Mouse (Mus musculus): Measurements from ENCODE around the gene Bag3. TPM values are rescaled to one million over a fixed set of nuclear protein-coding genes. Genes with fewer than 3 reads are reported as not detected.

Gene Bag3
- total and polyA plus RNA-seq, 2 experiments from 2014 or later = 43.8 to 75.3 TPM

GRCm38 (mm10) chr7:128534984-128535491 lies 11.6 kb downstream of the Bag3 start:
- Histone ChIP-seq H3K27ac (ENCODE audit: low read depth) (peak overlapping the region; percentile 73), H3K4me3 (ENCODE audit: low read depth, low read length) (no peak overlapping the region), H3K4me2 (ENCODE audit: low read depth, low read length) (no peak overlapping the region), H3K4me1 (ENCODE audit: control insufficient read depth, insufficient read depth) (peaks cover 97% of the 10 kb centered on the region), H3K36me3 (replicated peaks; ENCODE audit: control insufficient read depth, insufficient read depth, low read length) (peaks cover 1% of the 10 kb centered on the region; the same call in 1 of the 2 replicates), H3K9ac (replicated peaks; ENCODE audit: low read depth, low read length) (no peak overlapping the region), H3K9me3 (replicated peaks; ENCODE audit: control insufficient read depth, low read length) (no peaks in the 10 kb centered on the region), H3K27me3 (ENCODE audit: control insufficient read depth, insufficient read depth, low read length) (no peaks in the 10 kb centered on the region)
- ATAC-seq (ENCODE audit: insufficient read depth, low read depth) = no peak
- DNase-seq (ENCODE audit: low spot score) = no peak
- no peak for TF ChIP-seq CTCF (IDR thresholded peaks at IDR 0.05; ENCODE audit: low read depth)
- no peak for TF ChIP-seq EP300 (IDR thresholded peaks at IDR 0.05; ENCODE audit: low read depth)
- 26% methylated on average over 5 of the region's 5 CpGs for WGBS

- peaks cover 91% of the 10 kb centered on the region for H3K4me1 ChIP-seq (ENCODE audit: control insufficient read depth, insufficient read depth)
- H3K4me2 ChIP-seq (ENCODE audit: low read depth, low read length) = no peak overlapping the region
- H3K9me3 ChIP-seq (replicated peaks; ENCODE audit: control insufficient read depth, low read length) = no peaks in the 10 kb centered on the region
- H3K4me3 ChIP-seq (ENCODE audit: low read depth, low read length) = no peak overlapping the region
- H3K27ac ChIP-seq (ENCODE audit: low read depth) = peak overlapping the region; percentile 96
- no peak for DNase-seq (ENCODE audit: low spot score)
- no peak overlapping the region for H3K9ac ChIP-seq (replicated peaks; ENCODE audit: low read depth, low read length)
- no peaks in the 10 kb centered on the region for H3K27me3 ChIP-seq (ENCODE audit: control insufficient read depth, insufficient read depth, low read length)
- no peak for TF ChIP-seq CTCF (IDR thresholded peaks at IDR 0.05; ENCODE audit: low read depth)
- 3% methylated on average over 3 of the region's 3 CpGs for WGBS
- ATAC-seq (ENCODE audit: insufficient read depth, low read depth) = no peak
- H3K36me3 ChIP-seq (replicated peaks; ENCODE audit: control insufficient read depth, insufficient read depth, low read length) = peaks cover 8% of the 10 kb centered on the region; the same call in 1 of the 2 replicates
Measured at GRCm38 (mm10) chr7:128536074-128536473, 12.7 kb downstream of the Bag3 start.

GRCm38 (mm10) chr7:128537676-128538075 lies 14.3 kb downstream of the Bag3 start:
- no peak overlapping the region for H3K4me3 ChIP-seq (ENCODE audit: low read depth, low read length)
- ATAC-seq (ENCODE audit: insufficient read depth, low read depth) (peak; percentile 74), DNase-seq (ENCODE audit: low spot score) (peak; percentile 84)
- H3K9ac ChIP-seq (replicated peaks; ENCODE audit: low read depth, low read length) = peak overlapping the region; percentile 36
- no peaks in the 10 kb centered on the region for H3K27me3 ChIP-seq (ENCODE audit: control insufficient read depth, insufficient read depth, low read length)
- peak overlapping the region; percentile 96 for H3K27ac ChIP-seq (ENCODE audit: low read depth)
- TF ChIP-seq CTCF (IDR thresholded peaks at IDR 0.05; ENCODE audit: low read depth) (no peak), EP300 (IDR thresholded peaks at IDR 0.05; ENCODE audit: low read depth) (peak; percentile 54; the same call in 1 of the 2 replicates)
- peaks cover 93% of the 10 kb centered on the region for H3K4me1 ChIP-seq (ENCODE audit: control insufficient read depth, insufficient read depth)
- 0 out of 2 replicates have a peak overlapping the region, but pooled peaks have one; percentile 17 for H3K4me2 ChIP-seq (ENCODE audit: low read depth, low read length)
- 24% methylated on average over 4 of the region's 4 CpGs for WGBS
- H3K9me3 ChIP-seq (replicated peaks; ENCODE audit: control insufficient read depth, low read length) = no peaks in the 10 kb centered on the region
- H3K36me3 ChIP-seq (replicated peaks; ENCODE audit: control insufficient read depth, insufficient read depth, low read length) = peaks cover 24% of the 10 kb centered on the region

DNA sequence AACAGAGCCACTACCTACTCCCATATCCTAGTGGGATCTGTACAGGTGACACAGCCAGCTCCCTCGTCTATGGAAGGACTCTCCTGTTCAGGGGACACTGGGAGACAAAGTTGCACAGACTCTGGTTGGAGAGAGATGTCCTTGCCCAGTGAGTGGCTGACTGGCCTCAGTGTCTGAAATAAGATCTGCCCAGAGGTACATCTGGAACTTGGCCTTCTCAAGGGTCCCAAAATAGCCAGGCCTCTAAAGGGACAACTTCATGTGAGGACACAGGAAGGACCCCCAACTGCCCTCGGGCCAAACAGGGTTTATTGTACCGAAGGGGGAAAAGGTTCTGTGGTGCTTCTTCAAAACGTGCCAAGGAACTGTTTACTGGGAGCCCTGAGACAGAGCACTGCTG lies 14.8 kb downstream of the Bag3 start:
- Histone ChIP-seq H3K27ac (ENCODE audit: low read depth) (peak overlapping the region; percentile 96), H3K36me3 (replicated peaks; ENCODE audit: control insufficient read depth, insufficient read depth, low read length) (peaks cover 29% of the 10 kb centered on the region), H3K4me3 (ENCODE audit: low read depth, low read length) (no peak overlapping the region), H3K4me1 (ENCODE audit: control insufficient read depth, insufficient read depth) (peaks cover 93% of the 10 kb centered on the region), H3K9me3 (replicated peaks; ENCODE audit: control insufficient read depth, low read length) (no peaks in the 10 kb centered on the region), H3K4me2 (ENCODE audit: low read depth, low read length) (0 out of 2 replicates have a peak overlapping the region, but pooled peaks have one; percentile 17), H3K27me3 (ENCODE audit: control insufficient read depth, insufficient read depth, low read length) (no peaks in the 10 kb centered on the region), H3K9ac (replicated peaks; ENCODE audit: low read depth, low read length) (peak overlapping the region; percentile 36)
- no peak for TF ChIP-seq EP300 (IDR thresholded peaks at IDR 0.05; ENCODE audit: low read depth)
- no peak for TF ChIP-seq CTCF (IDR thresholded peaks at IDR 0.05; ENCODE audit: low read depth)
- DNase-seq (ENCODE audit: low spot score) (no peak), ATAC-seq (ENCODE audit: insufficient read depth, low read depth) (no peak; the same call in 1 of the 2 replicates)
- 25% methylated on average over 4 of the region's 4 CpGs for WGBS

DNA sequence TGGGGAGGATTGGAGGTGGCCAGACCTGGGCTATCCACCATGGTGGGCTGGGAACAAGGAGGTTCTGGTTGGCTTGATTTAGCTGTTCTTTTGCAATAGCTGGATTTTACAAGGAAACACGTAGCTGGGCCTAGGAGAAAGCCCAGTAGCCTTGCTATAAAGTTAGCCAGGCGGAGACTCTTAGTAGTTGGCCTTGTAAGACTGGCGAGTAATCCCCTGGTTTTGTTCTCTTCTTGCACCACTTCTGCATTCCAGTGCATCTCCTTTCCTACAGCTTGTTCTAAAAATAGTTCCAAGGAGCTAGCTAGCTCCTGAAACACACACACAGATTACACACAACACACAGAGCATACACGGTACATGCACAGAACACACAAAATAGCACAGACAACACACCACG lies 15.4 kb downstream of the Bag3 start:
- peak overlapping the region; percentile 96 for H3K27ac ChIP-seq (ENCODE audit: low read depth)
- ATAC-seq (ENCODE audit: insufficient read depth, low read depth) = no peak
- no peak overlapping the region for H3K4me3 ChIP-seq (ENCODE audit: low read depth, low read length)
- DNase-seq (ENCODE audit: low spot score) = peak; percentile 45
- H3K9me3 ChIP-seq (replicated peaks; ENCODE audit: control insufficient read depth, low read length) = no peaks in the 10 kb centered on the region
- 43% methylated on average over 5 of the region's 5 CpGs for WGBS
- H3K4me1 ChIP-seq (ENCODE audit: control insufficient read depth, insufficient read depth) = peaks cover 89% of the 10 kb centered on the region
- H3K27me3 ChIP-seq (ENCODE audit: control insufficient read depth, insufficient read depth, low read length) = no peaks in the 10 kb centered on the region
- peak overlapping the region; percentile 36; the same call in 1 of the 2 replicates for H3K9ac ChIP-seq (replicated peaks; ENCODE audit: low read depth, low read length)
- H3K36me3 ChIP-seq (replicated peaks; ENCODE audit: control insufficient read depth, insufficient read depth, low read length) = peaks cover 34% of the 10 kb centered on the region
- H3K4me2 ChIP-seq (ENCODE audit: low read depth, low read length) = peak overlapping the region; percentile 1; the same call in 1 of the 2 replicates
- TF ChIP-seq EP300 (IDR thresholded peaks at IDR 0.05; ENCODE audit: low read depth) = no peak
- no peak for TF ChIP-seq CTCF (IDR thresholded peaks at IDR 0.05; ENCODE audit: low read depth)

DNA sequence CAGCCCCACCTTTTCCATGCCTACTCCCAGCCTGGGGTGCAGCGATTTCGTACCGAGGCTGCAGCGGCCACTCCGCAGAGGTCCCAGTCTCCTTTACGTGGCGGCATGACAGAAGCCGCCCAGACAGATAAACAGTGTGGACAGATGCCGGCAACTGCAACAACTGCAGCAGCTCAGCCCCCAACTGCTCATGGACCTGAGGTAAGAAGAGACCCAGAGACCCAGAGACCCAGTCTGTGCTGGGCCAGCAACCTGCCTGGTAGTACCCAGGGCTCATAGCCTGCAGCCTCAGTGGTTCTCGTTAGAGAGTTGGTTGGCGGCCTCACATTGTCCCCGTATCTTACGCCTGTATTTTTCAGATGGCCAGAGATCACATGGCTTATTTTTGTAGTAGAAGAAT lies 16.7 kb downstream of the Bag3 start:
- Histone ChIP-seq H3K9ac (replicated peaks; ENCODE audit: low read depth, low read length) (no peak overlapping the region), H3K4me1 (ENCODE audit: control insufficient read depth, insufficient read depth) (peaks cover 80% of the 10 kb centered on the region), H3K36me3 (replicated peaks; ENCODE audit: control insufficient read depth, insufficient read depth, low read length) (peaks cover 47% of the 10 kb centered on the region), H3K27me3 (ENCODE audit: control insufficient read depth, insufficient read depth, low read length) (no peaks in the 10 kb centered on the region), H3K4me2 (ENCODE audit: low read depth, low read length) (no peak overlapping the region), H3K27ac (ENCODE audit: low read depth) (peak overlapping the region; percentile 96), H3K9me3 (replicated peaks; ENCODE audit: control insufficient read depth, low read length) (no peaks in the 10 kb centered on the region), H3K4me3 (ENCODE audit: low read depth, low read length) (no peak overlapping the region)
- ATAC-seq (ENCODE audit: insufficient read depth, low read depth) = no peak
- TF ChIP-seq EP300 (IDR thresholded peaks at IDR 0.05; ENCODE audit: low read depth) = no peak
- TF ChIP-seq CTCF (IDR thresholded peaks at IDR 0.05; ENCODE audit: low read depth) = no peak
- 86% methylated on average over 13 of the region's 13 CpGs for WGBS
- peak; percentile 4 for DNase-seq (ENCODE audit: low spot score)

All from heart, postnatal 0 days (tissue).